Mouse (Mus musculus) heart, postnatal 0 days (tissue): Measurements from ENCODE around the gene Ptpn3.

Source experiments
- CTCF ChIP-seq: IDR thresholded peaks from 2 replicates; pipeline ENCODE4 v1.5.1; 2016; ENCODE audit warnings: antibody characterized with exemption, control low read depth, low read depth
- EP300 ChIP-seq: IDR thresholded peaks from 2 replicates; pipeline ENCODE4 v1.6.1; 2016; ENCODE audit warnings: antibody characterized with exemption, low read depth

DNA sequence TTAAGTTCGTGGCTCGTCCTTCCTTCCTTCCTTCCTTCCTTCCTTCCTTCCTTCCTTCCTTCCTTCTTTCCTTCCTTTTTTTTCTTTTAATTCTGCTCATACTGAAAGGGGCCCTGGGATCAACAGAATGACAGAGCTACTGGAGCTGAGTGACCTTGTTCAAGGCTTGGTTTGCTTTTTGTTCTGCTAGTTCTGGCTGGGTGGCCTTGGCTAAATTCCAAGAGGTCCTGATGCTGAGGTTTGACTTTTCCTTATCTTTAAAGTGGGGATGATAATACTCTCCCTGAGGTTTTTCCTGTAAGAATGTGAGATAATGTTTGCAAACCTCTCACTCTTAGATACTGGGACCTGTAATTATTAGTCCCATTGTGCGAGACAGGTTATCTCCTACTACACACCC is 30.9 kb upstream of the Ptpn3 start:
- no peak for TF ChIP-seq CTCF
- TF ChIP-seq EP300: no peak
